Mouse (Mus musculus) lung, adult 18-20 months (tissue): ENCODE data around the gene Nsd1.

ENCODE experiments used
- DNase-seq, 2 experiments: peaks; one replicate each; pipeline ENCODE4 v3.0.0; 2022; ENCODE audit warnings: mixed read lengths in 2 of 2

Nsd1 gene

DNA sequence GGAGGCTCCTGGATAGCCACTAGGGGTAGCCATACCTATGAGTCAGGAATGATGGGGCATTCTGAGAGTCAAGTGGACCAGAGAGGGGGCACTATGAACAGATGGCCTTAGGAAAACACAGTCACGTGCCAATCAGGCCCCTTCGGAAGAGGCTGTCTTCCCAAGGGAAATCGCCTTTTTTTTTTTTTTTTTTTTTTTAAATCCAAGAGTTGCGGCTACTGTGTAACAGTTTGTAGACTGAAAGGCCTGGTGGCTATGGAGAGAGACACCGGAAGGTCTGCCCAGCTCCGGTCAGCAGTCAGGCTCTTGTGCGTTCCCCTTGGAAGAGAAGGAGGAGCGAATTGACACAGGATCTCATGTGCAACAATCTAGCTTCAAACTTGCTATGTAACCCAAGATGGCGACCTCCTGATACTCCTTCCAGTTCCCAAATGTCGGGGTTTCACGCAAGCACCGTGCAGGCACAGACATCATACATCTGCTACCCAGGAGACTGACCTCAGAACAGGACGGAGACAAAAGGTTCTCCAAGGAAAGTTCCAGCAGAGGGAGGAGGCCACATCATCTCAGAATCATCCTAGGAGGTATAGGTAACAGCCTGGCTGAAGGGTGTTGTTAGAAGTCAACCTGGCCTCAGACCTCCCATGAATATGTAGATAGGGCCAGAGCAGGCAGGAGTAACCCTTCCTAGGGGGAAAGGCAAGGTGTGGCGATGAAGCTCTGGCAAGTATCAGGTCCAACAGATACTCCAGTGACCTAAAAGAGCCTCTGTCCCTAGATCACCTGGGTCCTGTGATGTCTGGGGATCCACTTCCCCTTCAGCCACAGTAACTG is 121.2 kb downstream of the Nsd1 start:
- no peak for DNase-seq

DNA sequence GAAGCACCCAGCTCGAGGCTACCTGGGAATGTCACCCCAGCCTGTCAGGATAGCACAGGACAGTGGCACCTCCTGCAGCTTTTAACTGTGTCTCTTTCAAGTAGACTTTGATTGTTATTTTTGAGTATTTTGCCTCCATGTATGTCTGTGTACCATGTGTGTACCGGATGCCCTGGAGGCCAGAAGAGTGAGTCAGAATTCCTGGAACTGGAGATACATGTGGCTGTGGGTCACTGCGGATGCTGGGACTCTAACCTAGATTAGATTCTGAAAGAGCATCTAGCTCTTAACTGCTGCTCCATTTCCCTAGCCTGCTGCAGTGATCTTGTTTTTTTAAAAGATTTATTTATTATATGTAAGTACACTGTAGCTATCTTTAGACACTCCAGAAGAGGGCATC is 122.7 kb downstream of the Nsd1 start:
- DNase-seq: no peak

DNA sequence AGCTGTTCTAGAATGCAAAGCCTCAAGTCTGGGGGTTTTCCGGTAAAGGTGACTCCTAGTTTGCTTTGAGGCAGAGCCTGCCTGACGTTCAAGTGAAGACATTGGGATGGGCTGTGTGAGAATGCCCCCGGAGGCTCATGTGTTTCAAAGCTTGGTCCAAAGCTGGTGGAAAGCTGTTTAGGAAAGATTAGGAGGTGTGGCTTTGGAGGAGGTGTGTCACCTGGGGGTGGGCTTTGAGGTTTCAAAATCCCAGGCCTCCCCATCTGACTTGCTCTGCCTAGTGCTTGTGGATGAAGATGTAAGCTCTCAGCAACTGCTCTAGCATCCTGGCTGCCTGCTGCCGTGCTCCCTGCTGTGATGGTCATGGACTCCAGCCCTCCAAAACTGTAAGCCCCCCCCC is 126.1 kb downstream of the Nsd1 start:
- DNase-seq: no peak

DNA sequence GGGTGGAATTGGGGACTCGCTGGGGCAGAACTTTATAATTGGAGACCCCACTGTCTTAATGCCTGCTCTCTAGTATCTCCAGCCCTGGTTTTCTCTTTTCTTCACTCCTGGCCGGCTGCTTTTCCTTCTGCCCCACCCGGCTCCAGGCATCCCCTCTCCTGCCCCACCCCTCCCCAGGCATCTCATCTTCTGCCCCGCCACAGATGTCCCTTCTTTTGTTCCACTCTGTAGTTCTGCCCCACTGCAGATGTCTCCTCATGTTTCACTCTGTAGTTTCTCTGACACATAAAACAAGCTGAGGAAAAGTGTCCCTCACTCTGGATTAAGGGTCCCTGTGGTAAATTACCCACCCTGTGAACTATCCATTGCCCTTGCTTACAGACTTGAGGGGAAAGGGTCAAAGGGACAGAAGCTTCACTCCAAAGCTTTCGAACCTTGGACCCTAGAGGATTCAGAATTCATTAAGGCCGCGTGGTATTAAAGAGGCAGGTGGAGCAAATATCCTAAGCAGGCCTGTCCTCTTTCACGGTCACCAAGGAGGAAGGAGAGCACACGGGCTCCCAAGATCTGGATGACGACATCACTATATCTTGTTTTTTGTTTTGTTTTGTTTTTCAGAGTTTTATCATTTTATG is 127.9 kb downstream of the Nsd1 start:
- no peak for DNase-seq

DNA sequence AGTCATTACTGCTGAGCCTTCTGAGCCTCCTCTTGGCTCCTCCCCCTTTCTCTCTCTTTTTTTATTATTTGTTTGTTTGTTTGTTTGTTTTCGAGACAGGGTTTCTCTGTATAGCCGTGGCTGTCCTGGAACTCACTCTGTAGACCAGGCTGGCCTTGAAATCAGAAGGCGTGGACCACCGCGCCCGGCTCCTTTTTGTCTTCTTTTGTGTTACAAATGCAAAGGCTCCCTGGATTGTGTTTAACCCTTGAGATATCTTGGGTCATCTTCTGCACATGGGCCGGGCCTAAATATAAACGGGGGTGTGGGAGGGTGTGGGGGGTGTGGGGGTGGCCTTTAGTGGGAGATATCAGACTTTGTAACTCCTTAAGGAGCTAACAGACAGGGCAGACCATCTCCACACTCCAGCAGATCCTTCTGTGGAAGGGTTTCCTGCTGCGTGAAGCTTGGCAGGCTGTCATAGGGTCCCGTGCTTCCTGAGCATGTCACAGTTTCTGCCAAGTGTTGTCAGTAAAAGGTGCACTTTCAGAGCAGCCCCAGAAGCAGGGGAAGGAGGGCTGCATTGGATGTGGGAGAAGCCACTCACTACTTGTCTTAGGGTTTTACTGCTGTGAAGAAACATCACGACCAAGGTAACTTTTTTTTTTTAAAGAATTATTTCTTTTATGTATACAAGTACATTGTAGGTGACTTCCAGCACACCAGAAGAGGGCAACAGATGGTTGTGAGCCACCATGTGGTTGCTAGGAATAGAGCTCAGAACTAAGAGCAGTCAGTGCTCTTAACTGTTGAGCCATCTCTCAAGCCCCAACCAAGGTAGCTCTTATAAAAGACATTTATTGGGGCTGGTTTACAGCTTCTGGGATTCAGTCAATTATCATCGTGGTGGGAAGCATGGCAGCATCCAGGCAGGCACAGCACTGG is 128.8 kb downstream of the Nsd1 start:
- DNase-seq: no peak

DNA sequence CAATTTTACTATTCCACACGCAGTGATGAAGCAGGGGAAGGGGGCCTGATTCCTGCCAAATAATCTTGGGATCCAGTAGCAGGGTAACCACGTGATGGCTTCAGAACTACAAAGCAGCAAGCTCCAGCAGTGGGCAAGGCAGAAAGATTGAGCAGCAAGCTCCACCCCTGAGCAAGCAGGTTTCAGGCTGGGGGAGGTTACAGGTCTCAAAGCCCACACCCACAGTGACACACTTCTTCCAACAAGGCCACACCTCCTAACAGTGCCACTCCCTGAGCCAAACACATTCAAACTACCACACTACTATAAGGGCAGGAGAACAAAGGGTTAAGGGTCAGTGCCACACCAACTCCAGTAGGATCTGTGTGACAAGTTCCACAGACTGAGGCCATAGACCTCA is 129.7 kb downstream of the Nsd1 start:
- DNase-seq: no peak

DNA sequence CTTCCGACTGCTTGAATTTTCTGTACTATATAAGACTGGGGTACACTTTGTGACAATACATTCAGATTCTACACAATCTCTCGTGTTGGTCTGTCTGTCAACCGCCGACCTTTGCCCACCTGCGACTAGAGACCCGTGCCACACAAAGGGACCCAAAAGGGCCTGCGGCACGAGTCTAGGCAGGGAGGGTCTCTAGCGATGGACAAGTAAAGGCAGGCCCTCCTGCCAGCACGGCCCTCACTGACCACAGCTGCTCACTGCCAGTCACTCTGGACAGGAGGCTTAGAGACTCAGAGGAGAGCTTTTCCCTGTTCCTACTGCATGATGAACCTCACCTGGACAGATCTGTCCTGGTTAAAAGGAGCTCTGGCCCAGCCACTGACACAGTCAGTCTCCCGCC is 132.9 kb downstream of the Nsd1 start:
- DNase-seq: no peak

DNA sequence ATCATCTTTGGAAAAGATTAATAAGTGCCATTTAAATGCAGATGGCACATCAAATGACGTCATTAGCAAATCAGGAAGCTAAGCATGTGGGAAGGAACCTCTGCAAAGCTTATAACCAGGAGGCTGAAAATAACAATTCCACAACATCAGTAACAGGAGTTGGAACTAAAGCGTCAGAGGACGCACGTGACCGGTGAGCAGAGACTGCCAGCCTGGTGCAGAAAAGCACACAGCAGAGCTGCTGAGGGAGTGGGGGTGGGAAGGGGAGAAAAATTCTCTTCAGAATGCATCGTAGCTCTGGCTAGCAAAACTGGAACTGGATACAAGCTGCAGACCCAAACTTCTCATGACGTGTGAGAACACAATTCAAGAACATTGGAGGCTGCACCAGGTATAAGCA is 134.7 kb downstream of the Nsd1 start:
- DNase-seq: no peak

DNA sequence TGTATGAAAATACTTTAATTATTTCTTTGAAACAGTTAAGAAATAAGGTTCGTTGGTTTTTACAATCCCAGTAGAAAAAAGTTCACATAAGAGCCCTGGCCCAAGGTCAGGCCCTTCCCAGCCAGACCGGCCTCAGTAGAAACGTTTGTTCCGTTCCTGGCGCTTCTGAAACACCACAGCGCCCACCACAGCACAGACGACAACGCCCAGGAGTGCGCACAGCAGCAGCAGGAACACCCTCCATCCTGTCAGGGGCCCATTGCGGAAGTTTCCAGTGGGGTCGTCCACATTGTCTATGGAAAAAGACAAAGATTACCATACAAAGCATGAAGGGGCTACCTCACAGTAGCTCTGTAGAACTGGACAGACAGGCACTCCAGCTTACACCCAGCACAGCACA is 137.2 kb downstream of the Nsd1 start:
- DNase-seq: no peak

DNA sequence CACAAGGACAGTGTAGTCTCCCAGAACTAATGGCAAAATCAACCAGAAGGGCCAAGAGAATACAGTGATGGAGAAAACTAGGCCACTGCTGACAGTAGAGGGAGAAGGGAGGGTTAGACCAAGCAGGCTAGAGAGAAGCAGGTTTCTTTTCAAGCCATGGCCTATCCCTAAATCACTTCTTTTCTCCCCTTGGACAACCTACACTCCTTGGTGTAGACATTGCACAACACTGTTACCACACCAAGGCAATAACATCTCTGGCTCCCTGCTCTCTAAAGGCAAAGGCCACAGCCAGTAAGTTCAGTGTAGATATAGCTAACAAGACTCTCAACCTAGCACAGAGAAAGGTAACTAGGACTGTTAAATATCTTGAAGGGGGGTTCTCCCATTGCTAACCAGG is 151.6 kb downstream of the Nsd1 start:
- no peak for DNase-seq

DNA sequence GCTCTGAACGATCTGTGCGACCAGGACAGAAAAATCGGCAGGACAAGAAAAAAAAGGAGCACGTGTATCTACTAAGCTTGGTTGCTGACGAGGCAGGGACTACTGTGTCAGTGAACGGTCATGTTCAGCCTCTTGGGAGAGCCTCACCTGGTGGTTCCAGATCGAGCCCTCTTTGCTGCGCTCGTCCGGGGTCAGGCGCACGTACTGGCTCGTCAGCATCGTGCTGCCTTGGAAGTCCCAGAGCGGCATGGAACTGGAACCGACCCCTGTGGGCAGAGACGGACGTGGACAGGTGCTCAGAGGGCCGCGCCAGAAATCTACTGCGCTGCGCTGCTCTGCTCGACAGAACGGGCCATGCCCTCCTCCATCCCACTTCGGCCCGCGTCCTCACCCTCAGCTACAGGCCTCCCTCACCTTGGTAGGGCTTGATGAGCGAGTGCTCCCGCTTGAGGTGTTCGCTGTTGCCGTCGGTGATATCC is 152.4 kb downstream of the Nsd1 start:
- peak in 1 of 2 experiments; percentile 17 for DNase-seq

DNA sequence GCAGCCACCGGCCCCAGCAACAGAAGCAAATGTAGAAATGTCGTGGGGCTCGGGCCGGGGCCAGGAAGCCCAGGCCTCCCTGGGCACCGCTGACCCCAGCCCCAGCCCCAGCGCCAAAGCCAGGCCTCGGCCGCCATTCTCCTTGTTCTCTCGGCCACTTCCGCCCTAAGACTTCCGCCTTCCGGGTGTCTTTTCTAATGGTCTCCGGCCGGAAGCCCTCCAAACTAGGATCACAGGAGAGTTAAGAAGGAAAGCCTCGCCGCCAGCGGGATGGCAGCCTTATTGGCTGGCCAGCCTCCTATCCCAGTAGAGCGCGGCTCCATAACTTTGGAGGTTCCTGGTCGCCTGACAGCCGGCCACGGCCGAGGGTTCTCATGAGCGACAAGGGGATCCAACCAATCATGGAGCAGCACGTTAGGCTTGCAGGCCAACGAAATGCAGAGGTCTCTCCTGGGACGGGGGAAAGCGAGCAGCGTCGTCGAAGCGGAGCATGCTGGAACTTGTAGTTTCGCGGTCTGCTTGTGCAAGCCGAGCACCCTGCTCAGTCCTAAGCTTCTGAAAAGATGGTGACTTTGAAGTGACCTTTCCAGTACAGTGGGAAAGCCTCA is 153.0 kb downstream of the Nsd1 start, which contains the start of gene Lman2:
Gene Lman2 (minus strand): TSS at position 331 of the 608 bp plus-strand sequence.
- peak; percentile 98 for DNase-seq
